Mouse (Mus musculus) small intestine, adult 2 months (tissue): ENCODE data around the gene Aoc2.

Experiments
- CTCF ChIP-seq: fragments of 200-500 bp; IDR thresholded peaks from 2 replicates; pipeline ENCODE4 v1.5.1; 2012; ENCODE audit warnings: low read depth, mild to moderate bottlenecking, control low read depth, inconsistent platforms, low read length, moderate library complexity, mixed read lengths; ENCODE audit not compliant: insufficient replicate concordance, insufficient read length; ENCODE audit errors: extremely low read depth
- POLR2A ChIP-seq: fragments of 200-500 bp; IDR thresholded peaks from 2 replicates; pipeline ENCODE4 v1.6.1; 2012; ENCODE audit warnings: low read depth, mild to moderate bottlenecking, control low read depth, inconsistent platforms, low read length, moderate library complexity

GRCm38 (mm10) chr11:101324763-101325162, at the start of gene Aoc2:
- TF ChIP-seq CTCF (no peak), POLR2A (no peak)
